ENCODE assay signal across 24 mouse cellular contexts in genomic region chr9:97670666-97671065, GRCm38 (mm10).
A peak's percentile ranks its signal among the peaks of the same experiment; 100 is the strongest.
DNase-seq lines count a peak whose midpoint lies in the region; ATAC-seq and TF ChIP-seq lines count a peak whose summit lies in the region.
"Had no signal": no experiment of that assay in that cellular context is flagged by ENCODE, and none has a peak within 500 bp of the region (broad histone marks: within the 10 kb centered on the region; RNA-seq: fewer than 3 reads in every experiment).

No protein-coding gene starts in this region.

- H3K9me3 ChIP-seq in midbrain, embryonic 10.5 days (replicated peaks), result no peaks in the 10 kb centered on the region
- H3K9me3 ChIP-seq in midbrain, postnatal 0 days (ENCODE audit: low read length), result no peaks in the 10 kb centered on the region
- H3K9me3 ChIP-seq: embryonic facial prominence, embryonic 13.5 days; embryonic facial prominence, embryonic 15.5 days; forebrain, embryonic 10.5 days; forebrain, embryonic 12.5 days had no signal

- ATAC-seq in midbrain, postnatal 0 days (ENCODE audit: low FRiP score), result no peak
- ATAC-seq: forebrain, embryonic 14.5 days; forebrain, embryonic 16.5 days had no signal

- WGBS in midbrain, embryonic 10.5 days, result 67% methylated on average over 8 of the region's 8 CpGs
- 74% methylated on average over 8 of the region's 8 CpGs for WGBS in midbrain, postnatal 0 days

- H3K4me3 ChIP-seq in midbrain, embryonic 10.5 days, result no peak overlapping the region
- no peak overlapping the region for H3K4me3 ChIP-seq in midbrain, postnatal 0 days (ENCODE audit: low read depth, low read length)
- H3K4me3 ChIP-seq: embryonic facial prominence, embryonic 13.5 days; embryonic facial prominence, embryonic 15.5 days; erythroblast, embryonic 14.5 days; forebrain, embryonic 10.5 days; forebrain, embryonic 12.5 days had no signal

- H3K36me3 ChIP-seq in midbrain, embryonic 10.5 days, result no peaks in the 10 kb centered on the region
- H3K36me3 ChIP-seq in midbrain, postnatal 0 days (ENCODE audit: insufficient read depth, low read length), result no peaks in the 10 kb centered on the region
- H3K36me3 ChIP-seq: embryonic facial prominence, embryonic 13.5 days; embryonic facial prominence, embryonic 15.5 days; forebrain, embryonic 10.5 days; forebrain, embryonic 12.5 days had no signal

- H3K4me2 ChIP-seq in midbrain, postnatal 0 days (ENCODE audit: low read depth, low read length, poor library complexity, severe bottlenecking), result no peak overlapping the region
- H3K4me2 ChIP-seq: embryonic facial prominence, embryonic 13.5 days; embryonic facial prominence, embryonic 15.5 days; forebrain, embryonic 12.5 days had no signal

- peaks cover 33% of the 10 kb centered on the region for H3K4me1 ChIP-seq in midbrain, embryonic 10.5 days
- no peaks in the 10 kb centered on the region for H3K4me1 ChIP-seq in midbrain, postnatal 0 days (ENCODE audit: insufficient read depth, low read length)
- H3K4me1 ChIP-seq: embryonic facial prominence, embryonic 13.5 days; embryonic facial prominence, embryonic 15.5 days had no signal

- DNase-seq in embryo, embryonic 10.5 days (ENCODE audit: low spot score), result peak; percentile 10
- no peak for DNase-seq in embryo, embryonic 9.5 days (ENCODE audit: extremely low spot score)
- DNase-seq in lung, adult 18-20 months, result peak; percentile 27 to 47
- no peak for DNase-seq in lung, postnatal 10 days
- DNase-seq in lung, postnatal 36 days, result peak; percentile 61
- DNase-seq in lung, postnatal 14 days, result no peak
- DNase-seq in midbrain, embryonic 10.5 days (ENCODE audit: low spot score), result peak; percentile 14
- DNase-seq in midbrain, postnatal 0 days (ENCODE audit: low spot score), result no peak
- DNase-seq: adrenal gland, adult 2 months; adrenal gland, postnatal 10 days; adrenal gland, postnatal 25 days; cerebellum, adult 11 months; cerebellum, adult 18-20 months; cerebellum, adult 8-10 months; cerebellum, adult 9-11 months; cerebellum, postnatal 14 days; cerebellum, postnatal 36 days had no signal

- TF ChIP-seq CTCF in midbrain, postnatal 0 days (IDR thresholded peaks at IDR 0.05), result no peak

- no peak overlapping the region for H3K27ac ChIP-seq in midbrain, embryonic 10.5 days (replicated peaks)
- H3K27ac ChIP-seq in midbrain, postnatal 0 days (ENCODE audit: low read depth, low read length), result no peak overlapping the region
- H3K27ac ChIP-seq: embryonic facial prominence, embryonic 13.5 days; embryonic facial prominence, embryonic 15.5 days; forebrain, embryonic 10.5 days; forebrain, embryonic 12.5 days had no signal

- H3K27me3 ChIP-seq in midbrain, embryonic 10.5 days (ENCODE audit: low read depth, poor library complexity, severe bottlenecking), result peaks cover 55% of the 10 kb centered on the region
- no peaks in the 10 kb centered on the region for H3K27me3 ChIP-seq in midbrain, postnatal 0 days (ENCODE audit: insufficient read depth, low read length)
- H3K27me3 ChIP-seq: embryonic facial prominence, embryonic 13.5 days; embryonic facial prominence, embryonic 15.5 days had no signal

- H3K9ac ChIP-seq in midbrain, postnatal 0 days (replicated peaks; ENCODE audit: low read length, poor library complexity, severe bottlenecking), result no peak overlapping the region
- H3K9ac ChIP-seq: embryonic facial prominence, embryonic 13.5 days; embryonic facial prominence, embryonic 15.5 days; forebrain, embryonic 12.5 days had no signal

Comparison
In these comparisons a context has a peak if more than half of its experiments do, and no peak if none do; other contexts are left out.
1. DNase-seq: peak in embryo, embryonic 10.5 days (single experiment), lung, adult 18-20 months (2 of 2), lung, postnatal 36 days (single experiment) and midbrain, embryonic 10.5 days (single experiment); none in embryo, embryonic 9.5 days (single experiment), lung, postnatal 10 days (single experiment), lung, postnatal 14 days (single experiment) and midbrain, postnatal 0 days (single experiment).